Mouse (Mus musculus) A20 (cell line): ENCODE results near the gene Ferd3l.

Experiments used
- DNase-seq: peaks from one replicate; pipeline ENCODE4 v3.0.0-alpha.2; 2011; ENCODE audit warnings: low read depth, low spot score

Gene Ferd3l

DNA sequence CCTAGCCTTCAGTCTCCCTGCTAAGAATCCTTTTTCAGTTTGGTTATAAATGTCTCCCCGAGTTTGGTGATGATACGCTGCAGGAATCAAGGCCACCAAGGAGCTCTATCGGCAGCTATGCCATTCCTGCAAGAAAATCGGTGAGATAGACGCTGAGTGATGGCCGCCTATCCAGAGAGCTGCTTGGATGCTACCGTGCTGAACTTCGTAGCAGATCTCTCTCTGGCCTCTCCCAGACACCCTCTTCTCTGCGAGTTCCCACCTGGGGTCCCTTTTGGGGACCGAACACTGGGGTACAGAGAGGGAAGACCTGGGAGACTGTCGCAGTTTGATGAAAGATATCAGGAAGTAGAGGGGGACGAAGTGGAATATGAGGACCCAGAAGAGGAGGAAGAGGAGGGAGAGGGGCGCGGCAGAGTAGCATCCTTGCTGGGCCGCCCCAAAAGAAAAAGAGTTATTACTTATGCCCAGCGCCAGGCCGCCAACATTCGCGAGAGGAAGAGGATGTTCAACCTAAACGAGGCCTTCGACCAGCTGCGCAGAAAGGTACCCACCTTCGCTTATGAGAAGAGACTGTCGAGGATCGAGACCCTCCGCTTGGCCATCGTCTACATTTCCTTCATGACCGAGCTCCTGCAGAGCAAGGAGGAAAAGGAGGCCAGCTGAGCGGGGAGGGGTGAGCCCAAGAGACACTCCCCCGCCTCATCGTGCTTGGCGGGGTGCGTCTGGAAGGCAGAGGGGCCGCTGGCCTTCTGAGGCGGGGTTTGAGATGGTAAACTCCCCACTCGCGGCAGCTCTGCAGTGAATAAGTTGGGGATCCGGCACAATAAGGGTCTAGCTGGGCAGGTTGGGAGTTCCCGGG is at the start of gene Ferd3l:
Gene Ferd3l, plus strand, starts transcription at position 95 of the 862 bp plus-strand sequence.
- no peak for DNase-seq

GRCm38 (mm10) chr12:33893956-33894355 is 34.3 kb upstream of the Ferd3l start:
- DNase-seq = no peak

DNA sequence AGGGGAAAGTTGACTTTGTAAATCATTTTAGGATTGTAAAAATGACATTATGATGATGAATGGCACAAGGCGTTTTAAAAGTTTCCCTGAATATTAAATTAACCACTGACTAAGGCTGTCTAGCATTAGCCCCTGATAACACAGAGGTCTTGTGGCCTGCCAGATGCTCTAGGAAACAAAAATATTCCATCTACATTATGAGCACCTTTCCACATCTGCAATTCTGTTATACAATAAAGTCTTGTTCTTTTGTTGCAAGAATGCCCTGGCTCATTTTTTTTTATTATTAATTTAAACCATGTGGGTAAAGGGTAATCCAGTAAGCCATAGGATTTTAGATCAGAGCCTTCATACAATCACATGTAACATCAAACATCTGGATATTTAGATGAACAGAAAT is 33.6 kb upstream of the Ferd3l start:
- DNase-seq = no peak

- no peak for DNase-seq
Measured at GRCm38 (mm10) chr12:33926751-33927150, 1.5 kb upstream of the Ferd3l start.

- no peak for DNase-seq
Measured at GRCm38 (mm10) chr12:33927334-33928098, 709 bp upstream of the Ferd3l start.

- no peak for DNase-seq
Measured at GRCm38 (mm10) chr12:33952843-33953242, 24.6 kb downstream of the Ferd3l start.

DNA sequence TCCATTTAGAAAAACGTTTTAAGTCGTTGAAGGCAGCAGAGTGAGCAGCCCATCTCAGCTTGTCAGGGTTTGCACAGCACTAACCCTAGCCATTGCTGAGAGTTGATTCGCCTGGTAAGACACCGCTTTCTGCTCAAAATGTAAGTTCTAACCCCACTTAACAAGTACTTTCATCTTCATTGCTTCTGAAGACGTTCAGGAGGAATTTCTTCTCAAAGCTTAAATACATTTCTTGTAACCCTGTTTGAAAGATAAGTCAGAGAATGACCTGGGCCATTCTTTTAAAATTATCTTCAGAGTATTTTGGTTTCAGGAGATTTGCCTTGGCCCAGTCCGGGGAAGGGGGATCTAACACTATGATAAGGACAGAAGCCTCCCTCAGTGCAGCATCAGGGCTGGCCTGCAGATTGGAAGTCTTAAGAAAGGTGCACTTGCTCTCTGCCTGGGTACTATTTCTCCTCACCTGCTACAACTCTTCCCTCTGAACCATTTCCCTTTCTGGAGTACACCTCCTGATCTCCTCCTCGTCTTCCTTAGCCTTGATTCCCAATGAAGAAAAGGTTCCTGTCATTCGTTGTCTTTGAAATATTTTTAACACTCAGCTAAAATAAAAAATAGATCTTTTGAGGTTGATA is 26.8 kb downstream of the Ferd3l start:
- DNase-seq = no peak

DNA sequence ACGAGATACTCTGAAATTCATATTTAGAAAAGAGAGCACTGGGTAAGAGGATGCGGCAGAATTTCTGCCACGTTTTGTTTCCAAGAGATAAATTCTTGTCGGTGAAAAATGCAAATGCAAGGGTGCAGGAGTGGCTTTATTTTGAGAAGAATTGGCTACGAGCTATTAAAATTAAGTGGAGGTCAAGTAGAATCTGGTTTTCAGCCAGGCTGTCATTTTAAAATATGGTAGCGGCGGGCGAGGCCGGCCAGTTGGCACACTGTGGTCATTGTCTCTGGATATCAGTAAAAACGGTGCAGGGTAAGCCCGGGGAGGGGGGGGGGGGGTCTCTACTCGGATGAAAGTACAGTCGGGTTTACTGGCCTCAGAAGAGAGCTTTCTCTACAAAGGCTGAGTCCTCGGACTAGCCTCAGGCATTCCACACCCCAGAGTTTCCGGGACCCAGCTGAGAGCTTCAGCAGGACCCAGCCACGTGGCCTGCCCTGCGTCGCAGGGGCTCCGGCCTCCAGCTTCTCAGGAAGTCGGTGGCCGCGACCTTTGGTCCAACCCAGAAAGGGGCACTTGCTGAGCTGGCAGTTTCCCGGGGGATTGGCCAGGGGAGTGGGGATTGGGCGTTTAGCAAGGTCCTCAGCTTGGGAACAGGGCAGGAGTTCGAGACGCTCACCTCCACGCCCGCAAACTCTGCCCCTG is 27.5 kb downstream of the Ferd3l start:
- no peak for DNase-seq

GRCm38 (mm10) chr12:33956576-33957399 is 28.6 kb downstream of the Ferd3l start:
- no peak for DNase-seq

GRCm38 (mm10) chr12:33957400-33958240 is 29.4 kb downstream of the Ferd3l start, which contains the start of gene Twist1:
Gene Twist1, plus strand, starts transcription at chr12:33957671.
- DNase-seq = no peak

DNA sequence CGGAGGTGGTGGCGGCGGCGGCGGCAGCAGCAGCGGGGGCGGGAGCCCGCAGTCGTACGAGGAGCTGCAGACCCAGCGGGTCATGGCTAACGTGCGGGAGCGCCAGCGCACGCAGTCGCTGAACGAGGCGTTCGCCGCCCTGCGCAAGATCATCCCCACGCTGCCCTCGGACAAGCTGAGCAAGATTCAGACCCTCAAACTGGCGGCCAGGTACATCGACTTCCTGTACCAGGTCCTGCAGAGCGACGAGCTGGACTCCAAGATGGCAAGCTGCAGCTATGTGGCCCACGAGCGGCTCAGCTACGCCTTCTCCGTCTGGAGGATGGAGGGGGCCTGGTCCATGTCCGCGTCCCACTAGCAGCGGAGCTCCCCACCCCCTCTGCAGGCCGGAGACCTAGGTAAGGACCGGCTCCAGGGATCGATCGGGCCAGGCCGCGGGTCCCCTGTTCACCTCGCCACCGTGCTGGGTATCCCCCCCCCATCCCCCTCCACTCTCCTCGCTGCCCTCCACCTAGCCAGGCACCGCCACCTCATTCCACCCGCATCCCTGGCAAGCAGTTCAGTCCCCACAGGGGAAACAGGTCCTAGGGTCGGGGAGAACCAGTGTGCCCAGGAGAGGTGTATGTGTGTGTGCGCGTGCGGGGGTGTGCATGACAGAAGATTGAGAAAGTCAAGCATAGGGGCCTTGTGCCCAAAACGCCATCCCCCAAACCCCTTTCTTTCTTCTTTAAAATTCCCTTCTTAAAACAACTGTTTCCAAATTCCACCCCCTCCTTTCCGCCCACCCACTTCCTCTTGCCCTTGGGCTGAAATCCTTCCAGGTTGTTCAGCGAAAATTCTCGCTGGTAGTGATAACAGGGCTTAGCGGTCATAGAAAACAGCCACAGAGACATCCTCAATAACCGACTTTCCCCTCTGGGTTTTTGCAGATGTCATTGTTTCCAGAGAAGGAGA is 30.3 kb downstream of the Ferd3l start:
- DNase-seq = no peak

DNA sequence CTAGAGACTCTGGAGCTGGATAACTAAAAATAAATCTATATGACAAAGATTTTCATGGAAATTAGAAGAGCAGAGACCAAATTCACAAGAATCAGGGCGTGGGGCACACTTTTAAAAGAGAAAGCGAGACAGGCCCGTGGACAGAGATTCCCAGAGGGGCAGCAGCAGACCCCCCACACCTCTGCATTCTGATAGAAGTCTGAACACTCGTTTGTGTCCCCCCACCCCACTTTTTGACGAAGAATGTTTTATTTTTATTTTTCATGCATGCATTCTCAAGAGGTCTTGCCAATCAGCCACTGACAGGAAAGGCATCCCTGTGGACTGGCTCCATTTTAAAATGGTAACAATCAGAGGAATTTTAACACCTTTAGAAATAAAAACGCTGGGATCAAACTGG is 31.0 kb downstream of the Ferd3l start:
- DNase-seq = no peak

DNA sequence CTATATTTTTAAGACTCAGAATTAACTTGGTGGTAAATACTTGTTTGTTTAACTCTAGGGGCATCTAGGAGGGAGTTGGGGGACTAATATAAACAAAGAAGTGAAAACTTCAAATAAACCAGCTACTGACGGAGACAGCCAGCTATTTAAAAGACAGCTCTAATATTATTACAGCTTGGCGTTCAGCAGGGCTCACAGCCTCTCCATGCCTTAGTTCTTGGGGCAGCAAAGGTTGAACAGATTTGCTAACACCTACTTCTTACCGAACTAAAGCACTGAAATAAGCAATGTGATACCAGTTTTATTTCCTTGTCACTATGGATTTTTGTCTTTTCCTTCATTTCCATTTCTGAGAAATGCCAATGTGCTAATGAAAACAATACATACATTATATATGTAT is 31.6 kb downstream of the Ferd3l start:
- no peak for DNase-seq

- no peak for DNase-seq
Measured at GRCm38 (mm10) chr12:33961013-33961412, 32.8 kb downstream of the Ferd3l start.

DNA sequence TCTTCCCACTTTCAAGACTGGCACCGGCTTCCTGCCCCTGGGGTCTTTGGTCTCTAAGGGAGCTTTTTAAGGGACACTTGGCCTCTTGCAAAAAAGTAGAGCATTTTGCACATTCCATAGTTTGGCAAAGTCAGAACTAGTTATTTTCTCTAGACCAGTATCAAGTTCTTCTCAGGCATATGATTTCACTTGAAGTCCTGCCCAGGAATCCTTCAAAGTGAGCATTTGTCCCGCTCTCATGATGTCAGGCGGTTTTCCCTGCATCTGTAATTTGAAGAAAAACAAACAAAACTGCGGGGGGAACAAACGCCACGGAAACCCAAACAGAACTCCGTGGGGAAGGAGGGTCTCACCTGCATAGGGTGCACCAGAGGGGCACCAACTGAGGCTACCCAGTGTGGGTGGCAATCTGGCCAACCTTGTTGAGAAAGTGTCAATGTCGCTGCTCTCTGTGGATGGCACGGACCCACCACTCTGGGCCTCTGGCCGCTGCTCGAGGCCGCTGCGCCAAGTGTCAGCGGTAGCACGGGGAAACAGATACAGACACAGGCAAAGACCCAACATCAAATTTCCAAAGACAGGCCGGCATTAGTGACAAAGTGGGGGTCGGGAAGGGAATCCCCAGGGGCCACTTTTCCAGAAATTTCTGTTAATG is 34.0 kb downstream of the Ferd3l start:
- DNase-seq = no peak

DNA sequence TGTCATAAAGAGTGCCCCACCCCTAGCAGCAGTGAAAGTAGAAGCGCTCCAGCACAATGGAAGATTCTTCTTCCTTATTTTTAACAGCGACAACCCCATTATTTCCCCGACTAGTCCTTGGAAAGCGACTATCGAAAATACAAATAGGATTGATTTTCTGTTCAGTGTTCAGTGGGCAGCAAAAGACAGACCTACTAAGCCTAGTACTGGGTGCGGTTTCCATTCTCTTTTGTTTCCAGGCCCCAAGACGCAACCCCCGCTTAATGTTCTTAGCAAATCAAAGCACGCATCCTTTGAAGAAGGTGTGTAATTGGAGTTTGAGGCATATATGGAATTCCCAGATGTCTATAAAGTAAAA is 34.5 kb downstream of the Ferd3l start:
- DNase-seq = no peak

GRCm38 (mm10) chr12:33963671-33964369 is 35.6 kb downstream of the Ferd3l start:
- no peak for DNase-seq

DNA sequence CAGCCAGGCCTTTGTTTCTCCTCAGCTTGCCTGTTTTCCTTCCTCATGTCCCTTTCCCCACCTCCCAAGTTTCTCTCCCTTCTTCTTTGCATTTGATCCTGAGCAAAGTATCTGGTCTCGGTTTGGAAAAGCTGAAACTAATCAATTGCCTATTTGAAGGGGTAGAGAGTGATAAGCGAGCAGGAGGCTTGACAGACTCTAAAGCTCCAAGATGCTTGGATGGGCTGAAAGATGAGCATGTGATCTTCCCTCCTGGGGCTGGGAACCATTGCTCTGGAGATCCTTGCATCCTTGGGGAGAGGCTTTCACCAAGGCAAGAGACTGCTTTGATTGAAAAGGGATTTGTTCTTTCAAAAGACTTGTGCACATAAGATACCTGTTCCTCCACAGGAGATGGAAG is 36.2 kb downstream of the Ferd3l start:
- no peak for DNase-seq
